Mouse (Mus musculus) gastrocnemius, postnatal 36 days (tissue): ENCODE results near the gene Rwdd2b. TPM values are rescaled to one million over a fixed set of nuclear protein-coding genes. Genes with fewer than 3 reads are reported as not detected.

Experiments used
- DNase-seq, 2 experiments: peaks; one replicate each; pipeline ENCODE4 v3.0.0; 2022
- intact Hi-C: fragments of 180-260 bp; cut with DNase I; formaldehyde crosslinking; loops from one replicate; pipeline ENCODE4 v1.15.1; 2025
- total RNA-seq, 2 experiments: library from RNA; stranded (reverse); gene quantifications; 2 replicates each; pipeline ENCODE4 v1.2.3; 2021

Rwdd2b gene
- total RNA-seq, 2 experiments from 2014 or later = 2.6 to 2.9 TPM

DNA sequence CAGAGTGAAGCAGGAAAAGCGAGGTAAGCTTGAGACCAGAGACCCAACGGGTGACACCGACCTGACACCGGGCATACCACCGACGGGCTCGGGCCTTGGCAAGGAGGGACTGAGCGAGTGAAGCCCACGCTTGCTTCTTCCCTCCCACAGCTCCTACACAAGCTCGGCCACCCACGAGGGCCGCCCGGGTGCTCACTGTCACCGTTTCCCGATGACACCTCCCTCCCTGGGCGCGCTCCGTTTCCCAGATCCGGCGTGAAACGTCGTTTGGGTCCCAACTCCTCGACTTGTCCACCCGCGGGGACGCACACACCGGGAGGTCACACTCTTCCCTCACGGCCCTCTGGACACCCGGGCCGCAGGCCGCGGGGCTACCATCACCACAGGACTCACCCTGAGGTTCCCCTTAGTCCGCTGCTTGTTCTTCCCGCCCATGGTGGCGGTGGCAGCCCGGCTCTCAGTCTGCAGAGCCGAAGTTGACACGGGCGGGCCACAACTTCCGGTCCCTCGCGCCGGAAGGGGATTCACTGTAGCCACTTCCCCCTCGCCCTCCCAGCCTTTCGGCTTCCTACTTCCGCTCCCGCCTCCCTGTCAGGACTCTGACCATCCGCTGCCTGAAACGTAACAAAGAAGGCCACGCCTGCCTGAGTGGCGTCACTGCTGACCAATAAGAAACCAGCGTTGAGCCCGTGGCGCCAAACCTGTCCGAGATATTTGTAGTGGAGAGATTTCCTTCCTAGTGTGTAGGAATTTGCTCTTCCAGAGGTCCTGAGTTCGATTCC lies 8.1 kb downstream of the Rwdd2b start, which contains the start of gene Ltn1:
TSS of gene Ltn1 (minus strand) at position 580 of the 782 bp plus-strand sequence.
- intact Hi-C loops = loop anchor here (1.0 kb wide), 1 partner anchor 63 kb away; the partner anchor contains the start of gene Cct8
- DNase-seq = peak; percentile 96 to 97

DNA sequence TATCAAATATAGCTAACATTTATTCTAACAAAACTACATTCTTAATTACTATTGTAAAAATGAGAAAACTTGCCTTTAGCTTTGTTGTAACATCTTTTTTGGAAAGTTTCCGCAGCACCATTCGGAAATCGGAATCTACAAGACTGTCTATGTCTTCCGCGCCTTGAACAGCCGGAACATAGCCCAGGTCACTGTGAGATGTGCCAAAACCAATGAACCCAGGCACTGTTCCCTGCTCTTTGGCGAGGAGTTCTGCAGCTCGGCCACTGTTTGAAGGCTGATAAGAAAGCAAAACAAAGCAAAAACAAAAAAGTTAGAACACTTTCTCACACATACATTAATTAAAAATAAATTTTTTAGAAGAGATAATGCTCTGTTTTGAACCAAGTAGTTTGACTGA lies 12.9 kb downstream of the Rwdd2b start:
- intact Hi-C loops = no loop called here
- DNase-seq = no peak

- intact Hi-C loops = loop anchor here (5.0 kb wide), 2 partner anchors 58 to 67 kb away; no protein-coding TSS in a partner anchor
- DNase-seq = no peak
Measured at GRCm38 (mm10) chr16:87420662-87421061, 19.7 kb downstream of the Rwdd2b start.

DNA sequence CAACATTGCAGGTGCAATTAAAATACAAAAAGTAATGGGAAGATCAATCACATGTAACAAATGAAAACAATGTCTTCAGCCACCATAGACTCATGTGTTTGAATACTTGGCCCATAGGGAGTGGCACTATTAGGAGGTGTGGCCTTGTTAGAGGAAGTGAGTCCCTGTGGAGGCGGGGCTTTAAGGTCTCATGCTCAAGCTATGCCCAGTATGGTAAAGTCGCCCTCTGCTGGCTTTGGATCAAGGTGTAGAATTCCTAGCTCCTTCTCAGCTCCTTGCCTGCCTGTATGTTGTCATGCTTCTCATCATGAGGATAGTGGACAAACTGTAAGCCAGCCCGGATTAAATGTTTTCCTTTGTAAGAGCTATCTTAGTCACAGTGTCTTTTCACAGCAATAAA lies 35.4 kb downstream of the Rwdd2b start:
- intact Hi-C loops = no loop called here
- no peak for DNase-seq

DNA sequence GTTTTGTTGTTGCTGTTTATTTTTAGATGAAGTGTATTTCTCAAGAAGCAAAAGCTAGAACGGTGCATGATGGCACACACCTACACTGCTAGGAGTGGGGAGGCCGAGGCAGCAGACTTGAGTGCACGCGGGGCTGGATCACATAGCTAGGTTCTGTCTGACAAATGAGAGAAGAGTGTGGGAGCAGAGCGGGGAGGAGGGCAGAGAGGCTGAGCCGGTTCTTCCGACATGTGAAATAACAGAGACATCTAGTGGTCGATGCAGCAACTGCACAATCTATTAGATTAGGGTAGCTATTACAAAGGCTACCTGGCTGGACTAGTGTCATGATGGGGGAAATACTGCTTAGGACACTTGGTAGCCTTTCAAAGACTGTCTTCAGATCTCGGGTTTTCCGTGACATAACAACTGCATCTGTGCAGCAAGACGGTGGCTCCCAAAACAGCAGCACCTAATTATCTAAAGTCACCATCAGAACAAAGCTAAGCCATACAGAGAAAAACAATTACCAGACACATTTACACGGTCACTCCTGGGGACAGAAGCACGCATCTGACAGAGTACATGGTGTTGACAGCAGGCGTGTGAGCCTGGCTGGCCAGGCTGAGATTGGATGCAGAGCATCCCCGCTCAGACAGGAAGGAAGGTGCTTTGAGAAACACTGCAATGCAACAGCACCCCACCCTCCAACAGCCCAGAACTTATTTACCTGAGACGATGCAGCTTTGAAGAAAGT lies 46.4 kb downstream of the Rwdd2b start:
- intact Hi-C loops = no loop called here
- DNase-seq = peak in 1 of 2 experiments; percentile 16

GRCm38 (mm10) chr16:87387444-87387977 lies 52.9 kb downstream of the Rwdd2b start:
- no peak for DNase-seq
- intact Hi-C loops = no loop called here

DNA sequence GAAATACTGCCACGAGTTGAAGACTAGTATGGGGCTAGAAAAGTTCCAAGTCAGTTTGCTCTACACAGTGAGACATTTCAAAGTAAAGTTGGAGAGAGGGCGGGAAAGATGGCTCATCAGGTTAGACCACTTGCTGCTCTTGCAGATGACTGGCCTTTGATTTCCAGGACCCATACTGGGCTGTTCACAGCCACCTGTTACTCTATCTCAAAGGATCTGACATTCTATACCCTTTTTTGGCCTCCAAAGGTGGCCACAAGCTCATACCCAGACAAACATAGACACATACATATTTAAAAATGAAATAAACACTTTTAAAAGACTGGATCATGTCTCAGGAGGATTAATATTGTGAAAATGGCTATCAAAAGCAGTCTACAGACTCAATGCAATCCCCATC lies 56.0 kb downstream of the Rwdd2b start:
- intact Hi-C loops = no loop called here
- no peak for DNase-seq

Other genes with a start within 250 kb of the Rwdd2b start
- 1 to 10 TPM; 6.4 to 9.6 TPM for gene N6amt1, start 86.4 kb downstream of the Rwdd2b start, total RNA-seq
- 10 to 100 TPM; 22.1 to 24.6 TPM for gene Ltn1, start 8.0 kb downstream of the Rwdd2b start, total RNA-seq
- 10 to 100 TPM; 45.9 to 46.6 TPM for gene Usp16, start 14.1 kb upstream of the Rwdd2b start, total RNA-seq
- 100 to 1,000 TPM; 102 to 106 TPM for gene Cct8, start 55.3 kb upstream of the Rwdd2b start, total RNA-seq
- 10 to 100 TPM in 1 of 2 experiments, 1 to 10 TPM in 1; 7.7 to 13.4 TPM for gene Map3k7cl, start 112.8 kb upstream of the Rwdd2b start, total RNA-seq